Mouse (Mus musculus): ENCODE measurements around the gene Borcs6.

DNA sequence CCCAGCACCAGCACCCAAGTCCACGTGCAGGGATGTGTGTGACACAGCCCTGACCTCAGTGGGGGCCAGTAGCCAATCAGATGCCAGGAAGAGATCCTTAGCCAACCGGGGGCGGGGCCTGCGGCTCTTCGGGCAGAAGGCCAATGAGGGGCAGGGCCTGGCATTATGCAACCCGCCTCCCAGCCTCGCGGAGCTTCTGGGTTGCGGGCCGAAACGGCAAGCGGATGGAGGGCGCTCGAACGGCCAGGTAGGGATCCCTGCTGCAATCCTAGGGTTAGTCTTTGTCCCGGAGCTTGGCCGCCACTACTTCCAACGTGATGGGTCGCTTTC is 39.2 kb downstream of the Borcs6 start:
- TF ChIP-seq CTCF (IDR thresholded peaks at IDR 0.05 in 2 of 3, conservative IDR thresholded peaks at IDR 0.05 in 1 of 3; ENCODE audit: control insufficient read depth in 1 of 3, insufficient read depth in 1 of 3, low read depth in 2 of 3, low read length in 3 of 3, poor library complexity in 1 of 3, severe bottlenecking in 1 of 3) (peak in 1 of 3 experiments; percentile 19; a peak in 1 of 6 replicates), TAL1 (IDR thresholded peaks at IDR 0.05; ENCODE audit: low read length) (no peak), POLR2A (IDR thresholded peaks at IDR 0.05; ENCODE audit: control insufficient read depth in 1 of 2, insufficient read depth in 1 of 2, low read depth in 1 of 2, low read length in 2 of 2, poor library complexity in 1 of 2) (peak in 1 of 2 experiments; percentile 46; a peak in 1 of 4 replicates), UBTF (IDR thresholded peaks at IDR 0.05; ENCODE audit: borderline replicate concordance, insufficient read depth, low read depth, low read length) (0 out of 2 replicates have a peak, but pooled peaks have one; percentile 29), USF2 (IDR thresholded peaks at IDR 0.05; ENCODE audit: borderline replicate concordance in 1 of 2, insufficient read depth in 1 of 2, low read depth in 1 of 2, low read length in 2 of 2) (no peak), GABPA (IDR thresholded peaks at IDR 0.05; ENCODE audit: low read depth, low read length) (no peak), RAD21 (IDR thresholded peaks at IDR 0.05; ENCODE audit: low read depth, low read length) (no peak)
